Mouse (Mus musculus): ENCODE measurements around the gene Gnai1.

- TF ChIP-seq POLR2A (IDR thresholded peaks at IDR 0.05; ENCODE audit: low read depth, low read length): no peak
- TF ChIP-seq CTCF (conservative IDR thresholded peaks at IDR 0.05; ENCODE audit: insufficient read depth, insufficient read length, low read depth, low read length): no peak
Measured at GRCm38 (mm10) chr5:18318846-18319245, 41.3 kb downstream of the Gnai1 start.

Data from kidney, adult 2 months (tissue).